ENCODE assay signal across 9 mouse cellular contexts in the genomic region with DNA sequence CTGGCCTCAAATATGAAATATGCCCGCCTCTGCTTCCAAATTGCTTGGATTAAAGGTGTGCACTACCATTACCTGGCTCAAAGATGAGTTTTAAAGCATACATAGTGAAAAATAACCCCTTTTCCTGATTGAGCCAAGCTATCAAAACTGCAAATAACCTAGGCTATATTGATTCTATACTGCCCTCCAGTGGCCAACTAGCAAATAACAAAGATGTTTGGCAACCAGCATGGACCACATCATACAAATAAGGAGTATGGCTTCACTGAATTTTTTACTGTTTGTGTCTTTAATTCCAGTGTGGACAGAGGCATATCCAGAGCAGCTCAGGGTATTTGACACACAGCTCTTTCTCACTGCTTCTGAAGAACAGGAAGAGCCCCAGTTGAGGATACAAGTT. TPM values are rescaled to one million over a fixed set of nuclear protein-coding genes. Genes with fewer than 3 reads are reported as not detected.
DNase-seq lines count a peak whose midpoint lies in the region; ATAC-seq and TF ChIP-seq lines count a peak whose summit lies in the region.
"Had no signal": no experiment of that assay in that cellular context is flagged by ENCODE, and none has a peak within 500 bp of the region (broad histone marks: within the 10 kb centered on the region; RNA-seq: fewer than 3 reads in every experiment).

No protein-coding gene starts in this region.

- no peak overlapping the region for H3K27ac ChIP-seq in cerebellum, adult 2 months (ENCODE audit: insufficient read depth, low read length)
- H3K27ac ChIP-seq: hindbrain, embryonic 15.5 days had no signal

- H3K27me3 ChIP-seq in cerebellum, adult 2 months (ENCODE audit: control insufficient read depth, insufficient read depth, low read length): no peaks in the 10 kb centered on the region
- H3K27me3 ChIP-seq: hindbrain, embryonic 15.5 days had no signal

- H3K4me3 ChIP-seq in cerebellum, adult 2 months (replicated peaks; ENCODE audit: insufficient read depth, low read depth, low read length): no peak overlapping the region
- no peak overlapping the region for H3K4me3 ChIP-seq in lung, adult 2 months (replicated peaks; ENCODE audit: extremely low read depth, low read depth, low read length)
- H3K4me3 ChIP-seq: hindbrain, embryonic 15.5 days had no signal

- peak in 1 of 2 experiments; percentile 2 for DNase-seq in cerebellum, adult 2 months
- DNase-seq in urinary bladder, postnatal 25 days (ENCODE audit: low spot score): peak; percentile 45
- DNase-seq in urinary bladder, adult 18-20 months (ENCODE audit: low spot score in 2 of 2): no peak
- DNase-seq in large intestine, adult 2 months (ENCODE audit: low read depth, low spot score): peak; percentile 48
- DNase-seq in lung, adult 2 months: no peak
- DNase-seq in right cerebral cortex, postnatal 25 days: peak; percentile 10

- ATAC-seq in cerebellum, adult (ENCODE audit: insufficient number of reproducible peaks, low FRiP score, low TSS enrichment): no peak
- ATAC-seq in erythroblast, adult 5-6 weeks (replicated peaks; ENCODE audit: low FRiP score, poor library complexity, severe bottlenecking): peak; percentile 92

- TF ChIP-seq POLR2A in cerebellum, adult 2 months (IDR thresholded peaks at IDR 0.05; ENCODE audit: borderline replicate concordance, insufficient read depth, low read length): no peak
- TF ChIP-seq POLR2A in lung, adult 2 months (IDR thresholded peaks at IDR 0.05; ENCODE audit: borderline replicate concordance, extremely low read depth, low read depth, low read length): no peak

- H3K4me1 ChIP-seq in cerebellum, adult 2 months (ENCODE audit: control insufficient read depth, insufficient read depth, low read length): no peaks in the 10 kb centered on the region
- peaks cover 4% of the 10 kb centered on the region; the same call in 1 of the 2 replicates for H3K4me1 ChIP-seq in lung, adult 2 months (ENCODE audit: control insufficient read depth, insufficient read depth, low read length)
- H3K4me1 ChIP-seq: hindbrain, embryonic 15.5 days had no signal

- TF ChIP-seq CTCF in cerebellum, adult 2 months (IDR thresholded peaks at IDR 0.05; ENCODE audit: borderline replicate concordance, insufficient read depth, low read depth, low read length): peak; percentile 27; the same call in 1 of the 2 replicates
- peak; percentile 43; the same call in 1 of the 2 replicates for TF ChIP-seq CTCF in lung, adult 2 months (IDR thresholded peaks at IDR 0.05; ENCODE audit: insufficient read depth, low read length)

- WGBS in cerebellum, adult 2 months: 2% methylated on average over 1 of the region's 1 CpGs
- 4% methylated on average over 1 of the region's 1 CpGs for WGBS in large intestine, adult 2 months
- 0% methylated on average over 1 of the region's 1 CpGs for WGBS in lung, adult 2 months

RNA-seq across cellular contexts. Expression of gene Ccr5, which starts 7.0 kb away (rescaled TPM):
- polyA plus RNA-seq in cerebellum, adult 2 months (2012; rRNA removed): 1.6 and 1.8 TPM in 2 replicates
- total RNA-seq in erythroblast, adult 5-6 weeks (2015; ENCODE audit: low replicate concordance): 0.42 TPM in 1 of 2 replicates, not detected in the other
- 0.26 and 0.42 TPM in 2 replicates for total RNA-seq in erythroblast, adult 5-6 weeks (2017; ENCODE audit: low replicate concordance)
- 1.7 and 4.5 TPM in 2 replicates for polyA plus RNA-seq in large intestine, adult 2 months (2012; rRNA removed)
- 0.74 and 3.0 TPM in 2 replicates for polyA plus RNA-seq in lung, adult 2 months (2012; rRNA removed)

RNA-seq across cellular contexts. Expression of gene Ccr2, which starts 26.6 kb away (rescaled TPM):
- 0.10 and 0.13 TPM in 2 replicates for polyA plus RNA-seq in cerebellum, adult 2 months (2012; rRNA removed)
- total RNA-seq in erythroblast, adult 5-6 weeks (2015; ENCODE audit: low replicate concordance): 71.1 and 79.2 TPM in 2 replicates
- total RNA-seq in erythroblast, adult 5-6 weeks (2017; ENCODE audit: low replicate concordance): 65.7 and 81.8 TPM in 2 replicates
- polyA plus RNA-seq in large intestine, adult 2 months (2012; rRNA removed): 1.0 and 2.2 TPM in 2 replicates
- 4.0 and 9.3 TPM in 2 replicates for polyA plus RNA-seq in lung, adult 2 months (2012; rRNA removed)

Comparison
In these comparisons a context has a peak if more than half of its experiments do, and no peak if none do; other contexts are left out.
1. DNase-seq: peak in urinary bladder, postnatal 25 days (single experiment), large intestine, adult 2 months (single experiment) and right cerebral cortex, postnatal 25 days (single experiment); none in urinary bladder, adult 18-20 months (0 of 2) and lung, adult 2 months (single experiment).